Mouse (Mus musculus) liver, adult 2 months (tissue): ENCODE data around the gene Tgfbr2.

Source experiments
- CTCF ChIP-seq: fragments of 200-500 bp; IDR thresholded peaks from 2 replicates; pipeline ENCODE4 v1.5.1; 2011; ENCODE audit warnings: low read depth, low read length, control low read depth
- POLR2A ChIP-seq: fragments of 200-500 bp; IDR thresholded peaks from 2 replicates; pipeline ENCODE4 v1.6.1; 2011; ENCODE audit warnings: low read length, control low read depth; ENCODE audit not compliant: insufficient read depth; ENCODE audit errors: extremely low read depth

- TF ChIP-seq POLR2A (no peak), CTCF (no peak)
Observed at GRCm38 (mm10) chr9:116173473-116174170, 1.5 kb downstream of the Tgfbr2 start.
